Mouse (Mus musculus): ENCODE measurements around the gene A930018P22Rik.

GRCm38 (mm10) chr2:104121681-104122504, 676 bp upstream of the A930018P22Rik start:
- TF ChIP-seq POLR2A (IDR thresholded peaks at IDR 0.05; ENCODE audit: low read depth, low read length) (no peak), CTCF (IDR thresholded peaks at IDR 0.05; ENCODE audit: borderline replicate concordance, insufficient read depth, low read length) (no peak)

Measured in embryonic fibroblast, embryonic 13.5 days (primary cell).